Mouse (Mus musculus): ENCODE measurements at regions not wholly inside any gene's neighbourhood (a gene's known extent, or its start where the extent isn't known, plus 50 kb on each side); places are given as distances from the start of the nearest gene placed in this dataset.
"Not testable (repeated sequence)": the region's sequence is repeated elsewhere in the genome, so short reads cannot be mapped to it uniquely, and the experiment has no call there.

- no peak for DNase-seq
Observed at GRCm38 (mm10) chr5:117040878-117041277, 75.0 kb downstream of the Suds3 start.

DNA sequence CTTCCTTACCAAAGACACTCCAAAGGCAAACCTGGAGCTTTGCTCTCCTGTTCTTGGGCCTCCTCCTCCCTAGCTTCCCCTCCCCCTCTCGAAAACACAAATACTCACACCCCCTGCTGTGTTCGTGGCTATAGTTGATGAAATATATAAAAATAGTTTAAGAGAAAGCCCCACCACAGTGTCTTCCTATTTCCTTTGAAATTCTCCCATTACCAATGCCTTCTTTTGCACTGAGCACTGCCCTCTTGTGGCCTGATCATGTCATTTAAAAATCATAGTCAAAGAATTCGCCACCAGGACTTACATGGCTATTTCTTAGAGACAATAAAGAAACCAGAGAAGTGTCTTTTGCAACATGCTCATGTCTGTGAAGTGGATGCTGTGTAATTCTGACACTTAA lies 78.7 kb downstream of the Suds3 start:
- DNase-seq = peak; percentile 62

DNA sequence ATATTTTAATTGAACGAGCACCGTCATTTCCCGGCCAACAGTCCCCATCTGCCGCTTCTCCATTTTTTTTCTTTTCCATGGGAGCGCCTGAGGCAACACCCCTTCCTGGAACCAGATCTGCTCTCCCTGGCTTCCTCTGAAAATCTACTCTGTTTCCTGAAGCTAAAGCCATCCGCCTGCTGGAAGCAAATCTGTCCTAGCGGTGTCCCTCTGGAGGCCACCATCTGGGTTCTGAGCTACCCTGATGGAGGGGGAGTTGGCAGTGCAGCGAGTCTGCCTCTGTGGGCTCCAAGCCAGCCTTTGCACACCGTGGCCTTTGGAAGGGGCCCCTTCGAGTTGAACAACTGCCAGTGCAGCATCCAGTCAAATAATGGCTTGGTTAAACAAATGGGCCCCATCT lies 83.8 kb downstream of the Suds3 start:
- DNase-seq = peak; percentile 92

- no peak for DNase-seq
Observed at GRCm38 (mm10) chr5:117025689-117026383, 90.1 kb downstream of the Suds3 start.

- no peak for DNase-seq
Observed at GRCm38 (mm10) chr5:117018419-117019150, 97.3 kb downstream of the Suds3 start.

DNA sequence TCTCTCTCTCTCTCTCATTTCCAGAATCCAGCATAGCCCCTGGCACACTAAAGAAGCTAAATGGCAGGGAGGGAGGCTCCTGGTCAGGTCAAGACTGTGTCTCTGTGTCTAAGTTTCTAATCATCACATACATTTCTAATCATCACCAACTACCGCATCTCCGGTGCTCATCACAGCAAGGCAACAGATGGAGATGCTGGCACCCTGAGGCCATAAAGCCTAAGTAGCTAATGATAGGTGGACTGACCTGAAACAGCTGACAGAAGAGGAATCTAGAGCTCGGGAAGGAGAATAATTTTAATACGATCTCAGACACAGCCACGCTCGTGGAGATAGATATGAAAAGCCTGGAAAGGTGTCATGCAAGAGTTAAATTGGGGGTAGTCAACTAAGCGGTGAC lies 104.8 kb downstream of the Suds3 start:
- DNase-seq = peak; percentile 73

- DNase-seq = peak; percentile 89
Observed at GRCm38 (mm10) chr5:117000770-117001201, 115.1 kb downstream of the Suds3 start.

- no peak for DNase-seq
Observed at GRCm38 (mm10) chr5:116994508-116994907, 121.4 kb downstream of the Suds3 start.

GRCm38 (mm10) chr5:116993674-116994073 lies 122.2 kb downstream of the Suds3 start:
- peak; percentile 73 for DNase-seq

DNA sequence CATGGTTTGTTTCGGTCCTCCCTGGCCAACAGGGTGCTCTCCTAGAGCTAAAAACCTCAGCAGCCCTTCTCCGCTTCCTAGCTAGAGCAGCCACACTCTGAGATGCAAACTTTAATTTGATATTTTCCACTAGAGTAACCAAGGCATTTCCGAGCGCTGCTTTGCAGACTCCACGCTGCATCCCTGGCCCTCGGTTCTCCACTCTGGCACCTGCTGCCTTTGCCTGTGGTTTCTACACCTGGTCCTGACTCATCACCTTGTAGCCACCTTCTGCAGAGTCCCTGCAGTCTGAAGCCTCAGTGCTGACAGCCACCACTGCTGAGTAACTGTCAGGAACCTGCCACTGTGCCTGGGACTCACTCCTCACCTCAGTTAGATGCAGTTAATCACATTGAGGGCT lies 124.5 kb downstream of the Suds3 start:
- peak; percentile 85 for DNase-seq

GRCm38 (mm10) chr5:116971474-116971873 lies 144.4 kb downstream of the Suds3 start:
- not testable (repeated sequence) for DNase-seq

GRCm38 (mm10) chr5:116964171-116964570 lies 151.7 kb downstream of the Suds3 start:
- DNase-seq = no peak

GRCm38 (mm10) chr5:116963106-116963505 lies 152.8 kb downstream of the Suds3 start:
- DNase-seq = no peak

DNA sequence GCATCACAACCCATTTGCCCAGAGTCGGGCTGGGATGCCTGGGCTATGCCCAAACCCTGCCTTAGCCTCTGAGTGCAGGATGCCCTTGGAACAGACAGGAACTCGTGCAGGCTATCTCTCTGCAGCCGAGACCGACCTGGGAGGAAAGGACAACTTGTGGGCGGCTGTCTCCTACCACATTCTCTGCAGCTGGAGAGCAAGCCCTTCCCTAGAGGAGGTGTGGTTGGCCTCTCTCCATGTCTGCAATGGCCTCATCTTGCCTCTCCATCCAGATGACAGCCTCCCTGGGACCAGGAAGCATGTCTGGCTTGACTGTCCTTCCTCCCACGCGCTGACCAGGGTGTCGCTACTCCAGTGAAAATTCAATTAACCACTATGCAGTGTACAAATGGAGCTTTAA lies 155.9 kb downstream of the Suds3 start:
- no peak for DNase-seq

DNA sequence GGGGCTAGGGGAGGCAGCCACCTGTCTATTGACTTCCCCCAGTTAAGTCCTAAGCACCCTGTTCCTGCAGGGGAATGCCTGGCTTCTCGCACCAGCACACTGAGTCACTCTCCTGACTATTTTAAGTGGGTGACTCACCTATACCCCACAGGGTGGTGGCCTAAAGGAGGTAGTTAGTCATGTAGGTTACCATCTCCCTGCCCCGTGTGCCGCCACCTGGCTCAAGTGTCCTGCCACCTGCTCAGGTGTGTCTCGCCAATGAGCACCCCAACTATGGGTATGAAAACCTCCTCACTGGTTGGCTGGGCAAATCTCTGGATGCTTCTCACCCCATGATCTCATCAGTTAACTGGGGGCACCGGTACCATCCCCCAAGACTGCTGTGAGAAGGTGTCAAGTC lies 157.8 kb downstream of the Suds3 start:
- DNase-seq = peak; percentile 32

DNA sequence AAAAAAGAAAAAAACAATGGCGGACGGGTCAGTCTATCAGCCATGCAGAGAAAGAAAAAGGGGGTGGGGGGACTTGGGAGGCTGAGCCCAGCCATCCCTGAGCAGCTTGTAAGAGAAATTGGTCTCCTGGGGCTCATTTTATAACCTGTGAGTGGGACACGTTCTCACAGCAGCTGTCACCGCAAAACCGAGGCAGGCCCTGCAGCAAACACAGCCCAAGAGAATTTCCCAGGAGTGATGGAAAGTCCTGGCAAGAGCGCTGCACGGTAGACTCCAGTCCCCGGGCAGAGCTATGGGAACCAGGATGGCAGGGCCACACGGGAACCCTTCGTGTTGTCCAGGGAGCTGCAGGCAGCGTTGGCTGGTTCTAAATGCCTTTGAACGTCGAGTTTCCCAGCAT lies 159.3 kb downstream of the Suds3 start:
- DNase-seq = no peak

DNA sequence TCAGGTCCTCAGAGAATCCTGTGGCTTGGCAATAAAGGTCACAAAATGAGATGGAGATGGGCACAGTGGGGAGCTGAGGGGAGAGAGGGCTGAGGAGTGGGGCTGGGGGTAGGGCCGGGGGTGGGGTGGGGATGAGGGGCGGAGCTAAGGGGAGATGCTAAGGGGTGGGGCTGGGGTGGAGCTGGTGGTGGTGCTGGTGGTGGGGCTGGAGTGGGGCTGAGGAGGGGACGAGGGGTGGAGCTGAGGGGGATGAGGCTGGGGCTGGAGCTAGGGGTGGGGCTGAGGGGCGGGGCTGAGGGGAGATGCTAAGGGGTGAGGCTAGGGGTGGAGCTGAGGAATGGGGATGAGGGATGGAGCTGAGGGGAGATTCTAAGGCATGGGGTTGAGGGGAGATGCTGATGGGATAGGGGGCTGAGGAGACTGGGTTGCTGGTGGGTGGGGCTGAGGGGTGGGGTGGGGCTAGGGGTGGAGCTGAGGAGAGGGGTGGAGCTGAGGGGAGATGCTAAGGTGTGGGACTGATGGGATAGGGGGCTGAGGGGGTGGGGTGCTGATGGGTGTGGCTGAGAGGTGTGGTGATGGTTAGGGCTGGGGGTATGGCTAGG lies 165.5 kb downstream of the Suds3 start:
- DNase-seq = no peak

- no peak for DNase-seq
Observed at GRCm38 (mm10) chr5:116934585-116934984, 181.3 kb downstream of the Suds3 start.

- DNase-seq = no peak
Observed at GRCm38 (mm10) chr5:116934151-116934550, 181.8 kb downstream of the Suds3 start.

- DNase-seq = no peak
Observed at GRCm38 (mm10) chr5:116933105-116933504, 182.8 kb downstream of the Suds3 start.

DNA sequence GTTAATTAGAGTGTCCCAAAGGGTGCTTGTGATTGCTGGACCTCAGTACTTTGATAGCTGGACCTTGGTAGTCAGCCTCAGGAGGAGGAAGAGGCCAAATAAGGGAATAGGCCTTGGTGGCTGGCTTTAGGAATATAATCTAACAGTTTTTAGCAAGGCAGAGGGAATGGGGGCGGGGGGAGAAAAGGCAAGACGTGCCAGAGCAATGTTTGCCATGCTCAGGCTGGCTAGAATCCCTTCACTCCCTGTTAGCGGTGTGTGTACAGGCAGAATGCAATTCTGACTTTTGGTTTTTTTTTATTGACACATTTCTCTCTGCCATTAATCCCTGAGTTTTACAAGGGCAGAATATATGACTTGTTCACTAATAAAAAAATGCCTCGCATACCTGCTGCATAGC lies 192.2 kb downstream of the Suds3 start:
- DNase-seq = no peak

- no peak for DNase-seq
Observed at GRCm38 (mm10) chr5:116922059-116922671, 193.7 kb downstream of the Suds3 start.

- DNase-seq = no peak
Observed at GRCm38 (mm10) chr5:116914876-116915275, 201.0 kb downstream of the Suds3 start.

GRCm38 (mm10) chr5:116900846-116901245 lies 215.1 kb downstream of the Suds3 start:
- DNase-seq = no peak
